Mouse (Mus musculus) MEL (cell line): ENCODE data around the gene Tmem201. TPM values are rescaled to one million over a fixed set of nuclear protein-coding genes. Genes with fewer than 3 reads are reported as not detected.
A peak's percentile ranks its signal among the peaks of the same experiment; 100 is the strongest.

ENCODE experiments used
- DNase-seq: peaks from one replicate; pipeline ENCODE4 v3.0.0; 2011; ENCODE audit warnings: low read depth, low spot score
- H3K27ac ChIP-seq: 2 replicates; pipeline ENCODE4 v1.5.1; 2012; ENCODE audit warnings: low read depth, mild to moderate bottlenecking, control low read depth, low read length, moderate library complexity; ENCODE audit not compliant: control insufficient read depth
- H3K27me3 ChIP-seq, 2 experiments: fragments of 150-350 bp in 1 of 2; sonication (generic) in 1 of 2; 2 replicates each; pipeline ENCODE4 v1.6.1; 2012; ENCODE audit warnings: low read length in 2 of 2, mild to moderate bottlenecking in 2 of 2, improper control_type of control experiment in 1 of 2, moderate library complexity in 1 of 2; ENCODE audit not compliant: insufficient read depth in 2 of 2, control insufficient read depth in 1 of 2
- H3K36me3 ChIP-seq, 2 experiments: 2 replicates each; pipeline ENCODE4 v1.6.1; 2012 to 2014; ENCODE audit warnings: low read length in 2 of 2, improper control_type of control experiment in 1 of 2, inconsistent platforms in 1 of 2, mild to moderate bottlenecking in 1 of 2; ENCODE audit not compliant: insufficient read depth in 2 of 2, control insufficient read depth in 1 of 2
- H3K4me1 ChIP-seq, 2 experiments: fragments of 150-350 bp in 1 of 2; sonication (generic) in 1 of 2; 2 replicates each; pipeline ENCODE4 v1.6.1; 2012; ENCODE audit warnings: low read length in 2 of 2, improper control_type of control experiment in 1 of 2, mild to moderate bottlenecking in 1 of 2; ENCODE audit not compliant: insufficient read depth in 2 of 2, control insufficient read depth in 1 of 2
- H3K4me3 ChIP-seq, 2 experiments: fragments of 150-350 bp in 1 of 2; sonication (generic) in 1 of 2; 2 replicates each; pipeline ENCODE4 v1.5.1; 2012; ENCODE audit warnings: low read depth in 2 of 2, low read length in 2 of 2, mild to moderate bottlenecking in 2 of 2, moderate library complexity in 2 of 2, control low read depth in 1 of 2, improper control_type of control experiment in 1 of 2; ENCODE audit not compliant: control insufficient read depth in 1 of 2, insufficient read depth in 1 of 2
- H3K79me2 ChIP-seq: 2 replicates; pipeline ENCODE4 v1.6.1; 2012; ENCODE audit warnings: mild to moderate bottlenecking, low read length, moderate library complexity; ENCODE audit not compliant: control insufficient read depth, poor library complexity, insufficient read depth
- H3K9ac ChIP-seq: 2 replicates; pipeline ENCODE4 v1.6.1; 2012; ENCODE audit warnings: low read depth, mild to moderate bottlenecking, control low read depth, low read length, moderate library complexity; ENCODE audit not compliant: control insufficient read depth, poor library complexity, severe bottlenecking
- H3K9me3 ChIP-seq: fragments of 150-350 bp; sonication (generic); replicated peaks from 2 replicates; pipeline ENCODE4 v1.6.1; 2012; ENCODE audit warnings: mild to moderate bottlenecking, low read length, improper control_type of control experiment, moderate library complexity; ENCODE audit not compliant: insufficient read depth
- BHLHE40 ChIP-seq: IDR thresholded peaks from 2 replicates; pipeline ENCODE4 v1.6.1; 2012; ENCODE audit warnings: low read depth, mild to moderate bottlenecking, inconsistent platforms, low read length, improper control_type of control experiment, borderline replicate concordance
- CHD1 ChIP-seq: IDR thresholded peaks from 2 replicates; pipeline ENCODE4 v1.6.1; 2012; ENCODE audit warnings: low read depth, mild to moderate bottlenecking, inconsistent platforms, low read length, improper control_type of control experiment
- CHD2 ChIP-seq: IDR thresholded peaks from 2 replicates; pipeline ENCODE4 v1.6.1; 2011; ENCODE audit warnings: low read length, improper control_type of control experiment
- CTCF ChIP-seq, 3 experiments: IDR thresholded peaks in 2 of 3; conservative IDR thresholded peaks in 1 of 3; 2 replicates each; pipeline ENCODE4 v1.5.1; 2011 to 2012; ENCODE audit warnings: low read length in 3 of 3, low read depth in 2 of 3, mild to moderate bottlenecking in 2 of 3, improper control_type of control experiment in 1 of 3, inconsistent platforms in 1 of 3, mixed read lengths in 1 of 3, moderate library complexity in 1 of 3; ENCODE audit not compliant: control insufficient read depth in 1 of 3, insufficient read depth in 1 of 3, poor library complexity in 1 of 3, severe bottlenecking in 1 of 3
- EP300 ChIP-seq, 2 experiments: IDR thresholded peaks; 2 replicates each; pipeline ENCODE4 v1.6.1; 2011; ENCODE audit warnings: improper control_type of control experiment in 2 of 2, low read length in 2 of 2, low read depth in 1 of 2, mild to moderate bottlenecking in 1 of 2
- ETS1 ChIP-seq: IDR thresholded peaks from 2 replicates; pipeline ENCODE4 v1.6.1; 2012; ENCODE audit warnings: low read depth, mild to moderate bottlenecking, inconsistent platforms, low read length, improper control_type of control experiment, moderate library complexity
- GATA1 ChIP-seq: IDR thresholded peaks from 2 replicates; pipeline ENCODE4 v1.6.1; 2011; ENCODE audit warnings: low read depth, low read length, improper control_type of control experiment
- KAT2A ChIP-seq: conservative IDR thresholded peaks from 2 replicates; pipeline ENCODE4 v1.6.1; 2012; ENCODE audit warnings: low read depth, low read length, improper control_type of control experiment, inconsistent platforms
- MAFK ChIP-seq: IDR thresholded peaks from 2 replicates; pipeline ENCODE4 v1.6.1; 2011; ENCODE audit warnings: low read depth, mild to moderate bottlenecking, low read length, improper control_type of control experiment, borderline replicate concordance
- MAX ChIP-seq: IDR thresholded peaks from 2 replicates; pipeline ENCODE4 v1.6.1; 2011; ENCODE audit warnings: low read length, improper control_type of control experiment
- MAZ ChIP-seq: IDR thresholded peaks from 2 replicates; pipeline ENCODE4 v1.6.1; 2012; ENCODE audit warnings: low read depth, mild to moderate bottlenecking, inconsistent platforms, low read length, improper control_type of control experiment
- MEF2A ChIP-seq: IDR thresholded peaks from 2 replicates; pipeline ENCODE4 v1.6.1; 2014; ENCODE audit warnings: low read depth, mild to moderate bottlenecking, inconsistent platforms, low read length, improper control_type of control experiment; ENCODE audit not compliant: poor library complexity, insufficient replicate concordance, severe bottlenecking; ENCODE audit errors: extremely low read depth
- MXI1 ChIP-seq: IDR thresholded peaks from 2 replicates; pipeline ENCODE4 v1.6.1; 2011; ENCODE audit warnings: mild to moderate bottlenecking, low read depth, low read length, improper control_type of control experiment
- MYB ChIP-seq: IDR thresholded peaks from 2 replicates; pipeline ENCODE4 v1.6.1; 2011; ENCODE audit warnings: mild to moderate bottlenecking, low read depth, low read length, improper control_type of control experiment
- MYC ChIP-seq: IDR thresholded peaks from 2 replicates; pipeline ENCODE4 v1.6.1; 2011; ENCODE audit warnings: low read depth, mild to moderate bottlenecking, low read length, improper control_type of control experiment, moderate library complexity
- POLR2A ChIP-seq, 2 experiments: IDR thresholded peaks; 2 replicates each; pipeline ENCODE4 v1.6.1; 2011 to 2012; ENCODE audit warnings: low read length in 2 of 2, mild to moderate bottlenecking in 2 of 2, control low read depth in 1 of 2, improper control_type of control experiment in 1 of 2, low read depth in 1 of 2, moderate library complexity in 1 of 2; ENCODE audit not compliant: control insufficient read depth in 1 of 2, insufficient read depth in 1 of 2, poor library complexity in 1 of 2
- POLR2AphosphoS2 ChIP-seq: IDR thresholded peaks from 2 replicates; pipeline ENCODE4 v1.6.1; 2011; ENCODE audit warnings: low read length, improper control_type of control experiment
- POLR2AphosphoS5 ChIP-seq: IDR thresholded peaks from 2 replicates; pipeline ENCODE4 v1.6.1; 2012; ENCODE audit warnings: low read depth, borderline replicate concordance, mild to moderate bottlenecking, inconsistent platforms, low read length, moderate library complexity, mixed read lengths
- RAD21 ChIP-seq: IDR thresholded peaks from 2 replicates; pipeline ENCODE4 v1.6.1; 2011; ENCODE audit warnings: mild to moderate bottlenecking, low read depth, low read length, improper control_type of control experiment
- RCOR1 ChIP-seq: IDR thresholded peaks from 2 replicates; pipeline ENCODE4 v1.6.1; 2012; ENCODE audit warnings: low read depth, mild to moderate bottlenecking, inconsistent platforms, low read length, improper control_type of control experiment
- SIN3A ChIP-seq: IDR thresholded peaks from 2 replicates; pipeline ENCODE4 v1.6.1; 2012; ENCODE audit warnings: low read length, improper control_type of control experiment, inconsistent platforms
- TAL1 ChIP-seq: IDR thresholded peaks from 2 replicates; pipeline ENCODE4 v1.6.1; 2012; ENCODE audit warnings: mild to moderate bottlenecking, inconsistent platforms, low read length, moderate library complexity, mixed read lengths
- TCF12 ChIP-seq: IDR thresholded peaks from 2 replicates; pipeline ENCODE4 v1.6.1; 2014; ENCODE audit warnings: low read depth, mild to moderate bottlenecking, inconsistent platforms, low read length, improper control_type of control experiment, moderate library complexity
- USF1 ChIP-seq: IDR thresholded peaks from 2 replicates; pipeline ENCODE4 v1.6.1; 2014; ENCODE audit warnings: low read depth, mild to moderate bottlenecking, inconsistent platforms, low read length, improper control_type of control experiment, moderate library complexity
- USF2 ChIP-seq, 2 experiments: IDR thresholded peaks; 2 replicates each; pipeline ENCODE4 v1.6.1; 2011 to 2012; ENCODE audit warnings: improper control_type of control experiment in 2 of 2, low read length in 2 of 2, borderline replicate concordance in 1 of 2, inconsistent platforms in 1 of 2, low read depth in 1 of 2, mild to moderate bottlenecking in 1 of 2; ENCODE audit not compliant: insufficient read depth in 1 of 2
- ZKSCAN1 ChIP-seq: IDR thresholded peaks from 2 replicates; pipeline ENCODE4 v1.6.1; 2012; ENCODE audit warnings: low read depth, mild to moderate bottlenecking, inconsistent platforms, low read length, improper control_type of control experiment, moderate library complexity
- polyA plus RNA-seq, 2 experiments: library from polyadenylated mRNA; stranded (reverse) in 1 of 2; unstranded in 1 of 2; fragments of >175 nt in 1 of 2; fragments of >200 nt in 1 of 2; gene quantifications; 2 replicates each; pipeline versions ENCODE4 v1.2.1 to v1.2.4; 2012; ENCODE audit warnings: low replicate concordance in 2 of 2, low read depth in 1 of 2; ENCODE audit not compliant: insufficient read length in 2 of 2, insufficient read depth in 1 of 2, missing spikeins in 1 of 2
- total RNA-seq: library from RNA; depleted of rRNA; stranded (reverse); fragments of 300-350 nt; gene quantifications from 2 replicates; pipeline ENCODE4 v1.2.3, GENCODE M21; 2012

The Tmem201 gene
- total and polyA plus RNA-seq, 3 experiments: 31.5 to 60.6 TPM; not detected in 1

- H3K27ac ChIP-seq: no peak overlapping the region
- H3K27me3 ChIP-seq: no peaks in the 10 kb centered on the region
- peaks cover 0 to 16% of the 10 kb centered on the region in 2 experiments; a peak in 2 of 4 replicates for H3K36me3 ChIP-seq
- peaks cover 7% of the 10 kb centered on the region for H3K79me2 ChIP-seq
- no peak for DNase-seq
- TF ChIP-seq POLR2AphosphoS5 (no peak), BHLHE40 (no peak), POLR2A (IDR thresholded peaks at IDR 0.05; ENCODE audit: control insufficient read depth in 1 of 2, insufficient read depth in 1 of 2, low read depth in 1 of 2, low read length in 2 of 2, poor library complexity in 1 of 2) (no peak), EP300 (IDR thresholded peaks at IDR 0.05; ENCODE audit: low read depth in 1 of 2, low read length in 2 of 2) (no peak), MXI1 (no peak), ZKSCAN1 (no peak), CTCF (IDR thresholded peaks at IDR 0.05 in 2 of 3, conservative IDR thresholded peaks at IDR 0.05 in 1 of 3; ENCODE audit: control insufficient read depth in 1 of 3, insufficient read depth in 1 of 3, low read depth in 2 of 3, low read length in 3 of 3, poor library complexity in 1 of 3, severe bottlenecking in 1 of 3) (no peak), ETS1 (no peak), CHD2 (no peak), USF1 (no peak), GATA1 (no peak)
- peaks cover 2% of the 10 kb centered on the region in 2 experiments; a peak in 2 of 4 replicates for H3K4me1 ChIP-seq
- H3K4me3 ChIP-seq: no peak overlapping the region
- H3K9me3 ChIP-seq: no peaks in the 10 kb centered on the region
- no peak overlapping the region for H3K9ac ChIP-seq
Observed at GRCm38 (mm10) chr4:149742011-149742530, 4.2 kb upstream of the Tmem201 start.

DNA sequence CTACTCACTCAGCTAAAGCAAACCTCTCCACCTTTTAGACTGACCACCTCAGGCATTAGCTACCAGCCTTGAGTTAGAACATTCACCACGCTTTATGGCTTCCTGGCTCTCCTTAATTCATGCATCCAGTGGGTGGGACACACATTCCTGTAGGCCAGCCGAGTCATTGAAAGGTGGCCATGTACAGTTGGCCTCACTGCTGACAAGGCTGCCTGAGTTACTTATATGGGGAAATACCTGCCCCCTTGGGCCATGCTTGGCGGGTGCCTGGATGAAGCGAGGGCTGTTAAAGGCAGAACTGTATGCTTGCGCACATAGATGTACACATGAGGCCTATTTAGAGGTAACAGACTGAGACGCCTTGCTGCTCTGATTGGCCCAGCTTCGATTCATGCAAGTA, 2.5 kb upstream of the Tmem201 start:
- DNase-seq: no peak
- H3K9ac ChIP-seq: no peak overlapping the region
- no peak overlapping the region for H3K4me3 ChIP-seq
- no peaks in the 10 kb centered on the region for H3K27me3 ChIP-seq
- peaks cover 0 to 12% of the 10 kb centered on the region in 2 experiments; a peak in 3 of 4 replicates for H3K36me3 ChIP-seq
- no peak overlapping the region for H3K27ac ChIP-seq
- H3K79me2 ChIP-seq: peaks cover 23% of the 10 kb centered on the region
- H3K9me3 ChIP-seq: no peaks in the 10 kb centered on the region
- peak; percentile 66; the same call in 1 of the 2 replicates for TF ChIP-seq POLR2AphosphoS2
- TF ChIP-seq MAX: no peak
- no peak for TF ChIP-seq CHD1
- TF ChIP-seq, all 39 proteins: peak for 1
- peaks cover 2 to 7% of the 10 kb centered on the region in 2 experiments; a peak in 2 of 4 replicates for H3K4me1 ChIP-seq

GRCm38 (mm10) chr4:149739478-149739877, 1.6 kb upstream of the Tmem201 start:
- DNase-seq: no peak
- Histone ChIP-seq H3K36me3 (peaks cover 0 to 8% of the 10 kb centered on the region in 2 experiments; a peak in 3 of 4 replicates), H3K27ac (no peak overlapping the region), H3K27me3 (no peaks in the 10 kb centered on the region)
- no peak for TF ChIP-seq RCOR1
- no peak for TF ChIP-seq POLR2AphosphoS2
- no peak for TF ChIP-seq USF2 (IDR thresholded peaks at IDR 0.05; ENCODE audit: borderline replicate concordance in 1 of 2, insufficient read depth in 1 of 2, low read depth in 1 of 2, low read length in 2 of 2)
- TF ChIP-seq GATA1: no peak
- no peak for TF ChIP-seq MYB
- no peak for TF ChIP-seq RAD21
- TF ChIP-seq TAL1: no peak
- TF ChIP-seq MAZ: no peak
- TF ChIP-seq MAFK: no peak
- no peak for TF ChIP-seq SIN3A
- no peak for TF ChIP-seq KAT2A
- TF ChIP-seq CHD1: no peak
- no peak for TF ChIP-seq MYC
- TF ChIP-seq MEF2A: no peak
- TF ChIP-seq TCF12: no peak
- TF ChIP-seq EP300 (IDR thresholded peaks at IDR 0.05; ENCODE audit: low read depth in 1 of 2, low read length in 2 of 2): no peak
- TF ChIP-seq, all 39 proteins: peak for 0
- Histone ChIP-seq H3K9me3 (no peaks in the 10 kb centered on the region), H3K4me1 (peaks cover 2 to 7% of the 10 kb centered on the region in 2 experiments; a peak in 2 of 4 replicates), H3K9ac (no peak overlapping the region), H3K4me3 (no peak overlapping the region), H3K79me2 (peaks cover 32% of the 10 kb centered on the region)
